Mouse (Mus musculus): Measurements from ENCODE around the gene Rsph3a. TPM values are rescaled to one million over a fixed set of nuclear protein-coding genes. Genes with fewer than 3 reads are reported as not detected.
A peak's percentile ranks its signal among the peaks of the same experiment; 100 is the strongest.

Rsph3a gene
- 10 to 100 TPM; 38.8 to 40.1 TPM for total RNA-seq (2021)

DNA sequence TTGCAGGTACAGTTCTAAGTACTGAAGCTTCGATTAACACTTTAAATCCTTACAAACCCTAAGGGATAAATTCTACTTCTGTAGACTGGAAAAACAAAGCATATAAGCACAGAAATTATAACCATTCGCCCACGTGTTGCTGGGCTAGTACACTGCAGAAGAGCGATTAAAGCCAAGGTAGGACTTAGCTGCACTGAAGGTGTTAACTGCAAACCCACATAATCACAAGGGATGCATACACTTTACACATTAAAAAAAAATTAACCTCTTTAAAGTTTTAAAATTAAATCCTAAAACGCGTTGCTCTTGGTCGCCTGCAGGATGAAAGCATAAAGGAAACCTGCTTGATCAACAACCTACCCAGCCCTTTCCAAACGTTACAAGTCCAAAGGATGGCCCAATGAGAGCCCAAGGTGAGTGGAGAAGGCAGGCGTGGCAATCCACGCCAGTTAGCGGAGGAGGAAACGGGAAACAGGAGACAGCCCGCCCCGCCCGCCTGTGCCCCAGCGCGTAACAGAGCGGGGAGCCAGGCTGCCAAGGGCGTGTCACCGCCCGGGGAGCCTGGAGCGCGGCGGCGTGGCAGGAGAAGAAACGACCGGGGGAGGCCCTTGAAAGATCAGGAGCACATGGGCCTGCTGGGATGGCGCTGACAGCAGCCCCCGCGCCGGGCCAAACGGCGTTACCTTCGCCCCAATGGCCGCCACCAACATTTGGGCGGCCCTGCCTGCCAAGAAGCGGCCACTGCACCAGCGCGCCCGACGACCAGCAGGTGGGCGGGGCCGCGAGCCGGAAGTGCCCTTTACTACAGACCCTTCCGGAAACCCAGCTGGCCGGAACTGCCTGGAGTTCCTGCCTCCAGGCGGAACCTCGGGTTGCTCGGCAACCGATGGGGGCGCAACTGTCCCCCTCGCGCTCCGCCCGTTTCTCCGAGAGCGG lies at the start of gene Rsph3a:
Rsph3a (plus strand) TSS at position 498 of the 936 bp plus-strand sequence.
- DNase-seq (ENCODE audit: extremely low spot score in 1 of 2, low spot score in 1 of 2): peak; percentile 61 to 66

DNA sequence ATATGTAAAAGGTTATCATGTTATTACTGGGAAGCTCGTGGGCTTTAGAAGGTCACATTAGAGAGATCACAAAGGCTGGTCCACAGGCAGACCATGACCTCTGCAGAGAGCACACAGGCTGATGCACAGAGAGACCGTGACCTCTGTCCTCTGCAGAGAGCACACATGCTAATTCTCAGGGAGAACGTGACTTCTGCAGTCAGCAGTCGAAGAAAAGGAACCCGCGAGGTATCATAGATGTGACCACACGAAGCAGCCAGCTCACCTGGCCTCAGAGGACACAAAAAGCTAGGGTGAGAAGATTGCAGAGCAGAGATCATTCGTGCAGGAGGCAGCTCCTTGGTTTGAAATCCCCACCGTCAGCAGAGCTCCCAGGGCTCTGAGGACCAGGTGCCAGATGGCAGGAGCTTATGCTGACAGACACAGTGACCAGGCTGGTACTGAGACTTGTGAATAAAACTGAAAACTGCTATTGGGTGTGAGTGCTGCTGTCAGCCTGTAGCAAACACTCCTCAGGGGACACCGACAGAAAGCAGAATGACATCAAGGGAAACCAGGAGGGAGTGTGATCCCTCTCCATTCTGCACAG lies 49.3 kb upstream of the Rsph3a start:
- DNase-seq (ENCODE audit: extremely low spot score in 1 of 2, low spot score in 1 of 2): no peak

DNA sequence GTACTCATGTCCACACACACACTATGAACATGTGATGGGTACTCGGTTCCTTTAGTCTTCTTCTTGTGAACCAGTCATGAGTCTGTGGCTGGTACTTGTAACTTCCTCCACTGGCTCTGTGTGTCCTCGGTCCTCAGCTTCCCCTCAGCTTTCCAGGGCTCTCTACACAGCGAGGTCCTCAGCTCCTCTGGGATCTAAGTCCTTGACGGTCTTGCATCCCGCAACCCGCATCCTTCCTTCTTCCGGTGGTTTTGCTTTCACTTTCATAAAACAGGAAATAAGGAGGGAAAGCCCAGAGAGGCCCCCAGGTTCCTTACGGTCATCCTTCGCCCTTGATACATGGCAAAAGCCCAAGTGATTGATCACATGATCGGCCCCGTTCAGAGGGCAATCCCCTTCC lies 48.3 kb upstream of the Rsph3a start:
- DNase-seq (ENCODE audit: extremely low spot score in 1 of 2, low spot score in 1 of 2): no peak

DNA sequence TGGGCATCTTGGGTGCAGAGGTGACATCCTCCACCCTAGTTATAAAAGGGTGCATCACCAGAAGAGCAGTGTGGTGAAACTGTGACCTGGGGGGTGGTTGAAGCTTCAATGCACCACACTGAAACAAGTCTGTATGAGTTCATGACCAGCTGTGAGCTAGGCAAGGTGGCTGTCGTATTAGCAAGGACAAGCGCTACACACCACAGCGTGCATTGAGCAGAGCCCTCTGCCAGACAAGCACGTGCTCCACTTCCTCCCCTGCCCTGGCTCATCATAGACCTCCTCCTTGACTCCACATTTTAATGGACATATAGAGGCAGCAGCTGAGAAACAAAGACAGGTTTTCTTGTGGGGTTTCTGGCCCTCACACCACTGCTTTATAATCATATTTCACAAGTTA lies 47.7 kb upstream of the Rsph3a start:
- DNase-seq (ENCODE audit: extremely low spot score in 1 of 2, low spot score in 1 of 2): no peak

DNA sequence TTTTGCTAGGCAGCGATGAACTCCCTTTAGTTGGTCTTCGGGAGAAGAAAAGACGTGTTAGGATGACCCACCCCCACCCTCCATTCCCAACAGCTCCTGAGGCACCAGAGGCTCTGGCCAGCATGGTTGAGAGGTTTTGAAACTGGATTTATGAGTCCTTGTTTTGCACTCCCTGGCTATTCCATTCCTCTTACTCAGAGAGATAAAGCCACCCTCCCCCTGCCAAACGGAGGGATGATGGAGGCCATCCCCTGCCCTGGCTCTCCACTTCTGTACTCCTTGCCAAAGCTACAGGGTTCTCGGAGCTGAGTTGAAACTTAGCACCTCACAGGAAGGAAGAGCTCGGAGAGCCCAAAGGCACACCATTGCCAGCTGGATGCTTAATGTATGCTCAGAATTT lies 46.2 kb upstream of the Rsph3a start:
- no peak for DNase-seq (ENCODE audit: extremely low spot score in 1 of 2, low spot score in 1 of 2)

DNA sequence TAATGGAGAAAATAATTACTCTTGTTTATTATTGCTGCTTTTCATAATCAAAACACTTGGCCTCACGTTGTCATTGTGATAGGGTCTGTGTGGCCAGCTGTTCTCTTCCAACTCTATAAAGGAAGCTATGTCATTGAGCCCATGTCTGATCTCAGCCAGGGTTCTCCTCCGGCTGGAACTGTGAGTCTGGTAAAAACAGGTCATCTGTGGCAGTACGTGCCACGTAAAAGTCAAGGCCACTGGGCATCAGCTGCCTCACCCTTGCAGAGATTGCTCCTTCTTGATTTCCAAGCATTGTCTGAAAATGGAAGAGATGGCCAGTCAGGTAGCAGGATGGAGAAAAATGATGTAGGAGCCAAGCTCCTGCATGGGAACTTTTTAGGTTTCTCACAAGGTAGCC lies 45.5 kb upstream of the Rsph3a start:
- DNase-seq (ENCODE audit: extremely low spot score in 1 of 2, low spot score in 1 of 2): no peak

DNA sequence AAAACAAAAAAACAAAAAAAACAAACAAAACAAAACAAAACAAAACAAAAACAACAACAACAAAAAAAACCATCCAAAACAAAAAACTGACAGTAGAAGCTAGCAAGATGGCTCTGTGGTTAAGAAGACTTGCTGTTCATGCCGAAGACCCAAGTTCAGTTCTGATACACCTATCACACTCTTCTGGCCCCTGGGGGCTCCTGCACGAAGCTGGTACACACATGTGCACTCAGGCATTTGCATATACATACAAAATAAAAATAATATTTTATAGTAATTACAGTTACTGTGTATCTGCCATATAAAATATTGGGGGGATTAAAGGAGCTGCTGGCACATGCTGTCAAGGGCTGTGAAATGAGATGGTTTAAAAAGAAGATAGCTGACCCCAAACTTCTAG lies 43.9 kb upstream of the Rsph3a start:
- no peak for DNase-seq (ENCODE audit: extremely low spot score in 1 of 2, low spot score in 1 of 2)

DNA sequence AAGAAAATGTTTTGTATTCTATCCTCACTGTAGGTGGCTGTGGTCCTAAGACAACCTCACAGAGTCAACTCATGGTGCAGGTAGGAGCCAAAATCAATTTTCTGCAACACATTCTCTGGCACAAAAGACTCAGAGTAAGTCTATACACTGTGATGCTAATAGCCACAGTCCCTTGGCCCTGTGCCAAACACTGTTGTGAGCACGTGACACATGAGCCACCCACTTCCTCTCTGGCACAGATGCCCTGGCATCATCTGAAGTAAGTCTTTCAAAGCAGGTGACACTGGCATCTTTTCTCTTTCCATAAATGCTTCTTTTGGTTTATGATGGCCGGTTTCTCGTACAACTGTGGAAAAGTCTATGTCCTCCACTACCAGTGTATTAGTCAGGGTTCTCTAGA lies 43.1 kb upstream of the Rsph3a start:
- DNase-seq (ENCODE audit: extremely low spot score in 1 of 2, low spot score in 1 of 2): peak in 1 of 2 experiments; percentile 21

DNA sequence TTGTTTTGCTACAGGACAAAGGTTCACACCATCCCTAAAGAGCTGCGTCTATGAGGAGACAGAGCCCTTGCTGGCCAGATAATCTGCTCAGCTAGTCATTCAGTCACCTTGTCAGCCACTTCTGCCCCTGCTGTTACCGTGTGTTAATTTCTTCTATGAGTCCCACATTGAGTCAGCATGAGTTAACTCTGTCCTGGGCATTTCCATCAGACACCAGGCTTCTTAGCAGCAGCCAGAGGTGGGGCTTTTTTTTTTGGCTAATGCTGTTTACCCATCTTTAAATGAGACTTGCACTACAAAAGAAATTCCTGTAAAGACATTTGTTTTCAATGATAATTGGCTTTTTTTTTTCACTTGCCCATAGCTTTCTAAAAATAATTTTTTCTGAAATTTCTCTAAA lies 40.4 kb upstream of the Rsph3a start:
- no peak for DNase-seq (ENCODE audit: extremely low spot score in 1 of 2, low spot score in 1 of 2)

DNA sequence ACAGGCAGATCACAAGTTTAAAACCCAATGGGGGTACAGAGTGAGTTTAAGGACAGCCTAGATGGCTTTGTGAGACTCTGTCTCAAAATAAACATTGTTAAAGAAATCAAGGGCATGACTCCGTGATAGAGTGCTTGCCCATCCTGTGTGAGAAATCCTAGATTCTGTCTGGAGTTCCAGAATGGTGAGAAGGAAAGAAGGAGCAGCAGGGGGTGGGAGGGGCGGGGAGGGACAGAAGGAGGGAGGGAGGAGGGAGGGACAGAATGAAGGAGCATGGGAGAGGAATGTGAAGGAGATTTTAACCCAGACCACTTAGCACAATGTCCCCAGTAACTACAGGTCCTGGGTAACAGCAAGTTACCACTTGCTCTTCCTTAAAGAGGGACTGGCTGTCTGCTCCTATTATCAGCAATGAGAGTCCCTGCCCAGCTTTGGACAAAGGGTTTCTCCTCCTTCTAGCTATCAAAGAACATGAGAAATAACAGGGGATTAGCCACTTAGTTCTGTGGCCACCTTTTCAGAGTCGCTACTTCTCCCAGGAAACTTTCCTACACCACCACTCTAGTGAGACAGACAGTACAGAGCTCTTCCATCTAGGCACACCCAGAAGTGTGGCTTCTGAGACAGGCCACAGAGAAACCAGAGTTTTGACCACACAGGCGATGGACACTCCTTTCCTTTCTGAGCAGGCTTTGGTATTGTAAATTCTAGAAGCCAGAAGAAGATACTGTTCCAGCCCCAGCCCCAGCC lies 39.3 kb upstream of the Rsph3a start:
- no peak for DNase-seq (ENCODE audit: extremely low spot score in 1 of 2, low spot score in 1 of 2)

DNA sequence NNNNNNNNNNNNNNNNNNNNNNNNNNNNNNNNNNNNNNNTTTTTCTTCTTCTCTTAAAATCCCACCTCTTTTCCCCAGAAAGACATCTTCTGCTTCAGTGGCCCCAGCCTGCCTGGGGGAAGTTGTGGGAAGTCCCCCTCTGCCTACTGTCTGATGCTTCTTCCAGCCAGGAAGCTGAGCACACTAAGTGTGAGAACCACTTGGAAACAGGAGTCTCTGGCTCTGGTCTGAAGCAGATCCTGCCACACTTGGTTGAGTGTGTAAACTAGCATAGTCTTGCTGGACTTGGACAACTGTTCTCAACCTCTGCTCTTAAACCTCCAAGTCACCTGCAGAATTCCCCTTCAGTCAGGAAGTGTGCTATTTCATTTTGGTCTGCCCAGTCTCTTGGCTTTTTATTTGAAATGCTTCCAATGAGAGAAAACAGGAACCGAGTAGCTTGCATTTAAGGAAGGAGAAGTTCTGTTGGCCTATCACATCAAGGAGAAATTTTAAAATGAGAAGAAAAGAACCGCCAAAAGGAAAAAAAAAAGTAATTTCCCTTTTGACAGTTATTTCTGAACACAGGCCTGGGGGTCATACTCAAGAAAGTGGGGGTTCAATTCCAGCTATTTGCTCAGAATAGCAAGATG lies 30.7 kb upstream of the Rsph3a start:
- no peak for DNase-seq (ENCODE audit: extremely low spot score in 1 of 2, low spot score in 1 of 2)

DNA sequence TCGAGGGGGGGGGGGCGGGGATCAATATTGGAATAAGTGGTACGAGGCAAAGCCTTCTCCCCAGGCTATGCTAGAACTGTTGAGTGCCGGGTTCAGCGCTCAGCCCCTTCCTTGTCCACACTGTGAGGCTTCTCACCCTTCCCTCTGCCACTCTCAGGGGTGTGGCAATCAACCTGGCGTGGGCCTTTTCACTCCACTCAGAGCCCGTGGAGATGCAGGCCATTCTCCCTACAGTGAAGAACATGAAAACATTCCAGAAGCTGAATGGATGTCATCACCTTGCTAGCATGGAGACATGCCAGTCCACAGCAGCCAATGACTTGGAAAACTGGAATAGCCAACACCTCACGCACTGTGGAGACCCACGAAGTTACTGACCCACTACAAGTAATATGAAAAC lies 29.6 kb upstream of the Rsph3a start:
- no peak for DNase-seq (ENCODE audit: extremely low spot score in 1 of 2, low spot score in 1 of 2)

DNA sequence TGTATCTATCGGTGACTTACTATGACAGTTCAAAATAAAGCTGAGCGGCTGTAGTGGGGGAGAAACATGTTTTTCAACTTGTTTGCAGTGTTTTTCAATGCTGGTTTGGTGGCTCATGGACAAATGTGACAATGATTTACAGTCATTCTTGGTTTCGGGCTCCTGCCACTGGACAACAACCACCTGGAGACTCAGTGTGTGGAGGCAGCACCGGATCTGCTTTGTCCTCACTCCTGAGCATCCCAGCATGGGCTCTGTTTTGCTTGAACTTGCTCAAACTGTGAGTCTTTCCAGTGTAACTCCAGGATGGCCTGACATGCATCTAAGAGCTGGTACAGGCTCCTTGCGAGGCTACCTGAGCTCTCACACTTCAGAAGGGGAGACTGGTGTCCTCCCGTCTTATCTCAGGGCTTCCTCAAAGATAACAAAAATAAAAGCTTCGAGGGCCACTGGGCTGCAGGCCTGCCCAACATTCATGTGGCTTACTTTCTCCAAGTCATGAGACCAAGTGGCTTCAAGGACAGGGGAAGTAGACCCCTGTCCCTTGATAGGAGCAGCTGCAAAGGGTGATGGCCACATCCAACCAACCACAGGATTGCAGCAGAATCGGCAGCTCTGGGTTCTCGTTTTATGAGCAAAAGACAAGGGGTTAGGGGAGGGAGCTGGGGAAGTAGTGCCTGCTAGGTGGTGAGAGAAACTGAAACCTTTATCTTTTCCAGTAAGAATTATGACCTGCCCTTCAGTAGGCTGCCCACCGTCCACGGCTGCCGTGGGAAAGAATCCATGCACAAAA lies 28.4 kb upstream of the Rsph3a start:
- no peak for DNase-seq (ENCODE audit: extremely low spot score in 1 of 2, low spot score in 1 of 2)

DNA sequence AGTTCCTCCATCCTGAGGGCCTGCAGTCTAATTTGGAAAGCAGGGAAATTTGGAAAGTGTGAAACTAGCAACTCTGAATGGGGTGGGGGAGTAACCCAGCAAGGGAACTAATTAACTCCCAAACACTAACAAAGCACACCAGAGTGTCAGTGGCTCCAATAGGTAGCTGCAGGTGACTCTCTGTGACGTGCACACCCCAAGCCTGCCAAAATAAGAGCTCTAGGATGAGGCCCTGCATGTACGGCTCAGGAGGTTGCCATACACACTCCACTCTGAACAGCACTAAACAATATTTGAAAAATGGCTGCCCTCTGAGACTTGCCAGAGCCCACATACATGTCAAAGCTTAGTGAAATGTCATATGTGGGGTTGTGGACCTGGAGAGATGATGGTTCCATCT lies 27.1 kb upstream of the Rsph3a start:
- DNase-seq (ENCODE audit: extremely low spot score in 1 of 2, low spot score in 1 of 2): no peak

DNA sequence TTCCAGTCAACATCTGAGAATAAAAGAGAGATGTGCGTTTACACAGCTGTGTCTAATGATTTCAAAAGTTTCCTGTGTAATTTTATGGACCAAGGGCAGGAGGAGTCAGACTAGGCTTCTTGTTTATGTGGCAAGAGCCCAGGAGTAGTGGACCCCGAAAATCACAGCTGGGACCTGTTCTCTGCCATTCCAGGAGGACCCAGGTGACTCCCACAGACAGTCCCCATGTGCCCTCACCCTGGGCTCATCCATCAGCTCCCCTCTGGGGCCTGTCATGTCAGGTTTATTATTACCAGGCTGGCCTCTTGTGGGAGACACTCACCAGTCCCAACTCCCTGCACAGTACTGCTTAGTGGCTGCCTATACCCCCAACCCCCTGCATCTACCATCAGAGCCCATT lies 26.2 kb upstream of the Rsph3a start:
- DNase-seq (ENCODE audit: extremely low spot score in 1 of 2, low spot score in 1 of 2): no peak

DNA sequence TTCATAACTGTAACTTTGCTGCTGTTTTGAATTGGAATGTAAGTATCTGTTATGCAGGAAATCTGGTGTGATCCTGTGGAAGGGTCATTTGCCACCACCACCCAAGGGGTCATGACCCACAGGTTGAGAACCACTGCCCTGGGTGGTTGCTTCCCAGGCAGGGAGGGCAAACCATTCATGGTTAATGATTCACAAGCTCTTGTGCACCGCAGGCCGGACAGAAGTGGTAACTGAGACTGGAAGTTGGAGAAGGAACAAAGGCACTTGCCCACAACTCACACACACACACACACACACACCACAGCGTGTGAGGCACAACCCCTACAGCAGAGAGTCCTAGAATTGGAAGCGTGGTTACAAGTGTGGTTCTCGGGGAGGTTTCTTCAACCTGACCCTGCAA lies 22.9 kb upstream of the Rsph3a start:
- no peak for DNase-seq (ENCODE audit: extremely low spot score in 1 of 2, low spot score in 1 of 2)

DNA sequence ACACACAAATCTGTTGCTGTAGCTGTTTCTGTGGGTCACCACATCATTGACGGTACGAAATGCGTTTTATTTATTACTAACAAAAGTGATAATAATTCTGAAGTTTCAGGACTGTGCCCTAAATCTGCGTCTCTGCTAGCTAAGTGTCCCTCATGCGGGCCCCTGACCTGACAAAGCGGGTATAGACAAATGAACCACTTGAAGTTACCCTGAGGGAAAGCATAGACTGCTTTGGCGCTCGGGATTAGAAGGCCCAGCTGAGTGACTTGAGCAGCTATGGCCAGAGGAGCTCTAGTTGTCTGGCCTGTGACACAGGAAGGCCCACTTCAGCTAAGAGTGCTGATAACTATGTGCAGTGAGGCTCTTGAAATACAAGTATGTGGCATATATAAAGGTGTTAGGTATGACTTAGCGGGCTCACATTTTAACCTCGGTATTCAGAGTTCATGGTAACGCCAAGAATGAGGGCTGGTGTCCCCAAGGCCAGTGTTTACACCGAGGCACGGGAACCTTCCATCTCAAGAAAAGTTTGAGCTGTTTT lies 21.2 kb upstream of the Rsph3a start:
- DNase-seq (ENCODE audit: extremely low spot score in 1 of 2, low spot score in 1 of 2): no peak

DNA sequence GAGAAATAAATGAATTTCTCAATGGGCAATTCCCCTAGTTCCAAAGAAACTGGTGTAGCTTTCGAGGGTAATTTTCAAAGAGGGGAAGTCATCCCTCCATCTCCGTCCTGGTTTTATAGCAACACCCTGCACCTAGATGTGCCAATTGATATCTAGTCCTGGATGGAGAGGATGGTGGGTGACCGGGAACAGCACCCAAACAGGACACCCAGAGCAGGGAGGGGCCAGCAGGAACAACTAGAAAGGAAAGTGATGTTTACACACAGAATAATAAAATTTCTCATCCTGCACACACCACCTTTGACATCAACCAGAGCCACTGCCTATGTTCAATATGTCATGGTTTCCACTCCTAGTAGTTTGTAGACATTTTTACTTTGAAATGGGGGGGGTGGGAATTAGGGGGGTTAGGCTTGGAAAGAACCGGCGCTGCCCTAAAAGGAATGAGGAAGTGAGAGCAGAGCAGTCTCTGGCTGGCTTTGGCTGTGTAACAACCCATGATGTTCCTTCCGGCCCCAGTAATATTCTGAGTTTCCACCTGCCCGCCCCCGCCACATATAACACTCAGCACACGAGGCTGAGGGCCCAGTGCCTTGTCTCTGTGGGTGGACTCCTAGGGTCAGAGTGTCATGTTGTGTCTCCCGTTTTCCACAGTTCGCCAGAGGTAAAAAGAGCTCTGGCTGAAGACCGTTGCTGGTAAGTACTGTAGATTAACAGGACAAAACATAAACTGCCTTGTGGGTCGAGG lies 19.8 kb upstream of the Rsph3a start, which contains the start of gene Tagap:
Tagap (plus strand) TSS at position 588 of the 748 bp plus-strand sequence.
- DNase-seq (ENCODE audit: extremely low spot score in 1 of 2, low spot score in 1 of 2): no peak

Data from layer of hippocampus, postnatal 25 days (tissue).